Mouse (Mus musculus) liver, embryonic 13.5 days (tissue): ENCODE results near the gene St7. TPM values are rescaled to one million over a fixed set of nuclear protein-coding genes. Genes with fewer than 3 reads are reported as not detected.

Source experiments
- ATAC-seq: fragments of 200-750 bp; cut with Nextera tagmentation; 2 replicates; pipeline ENCODE4 v1.8.0; 2017; ENCODE audit warnings: low read depth, mild to moderate bottlenecking, moderate number of reproducible peaks, moderate library complexity
- DNase-seq: peaks from one replicate; pipeline ENCODE4 v3.0.0; 2022
- H3K27ac ChIP-seq: fragments of 300-500 bp; sonication (generic); 2 replicates; pipeline ENCODE4 v1.5.1; 2015; ENCODE audit warnings: moderate library complexity, mild to moderate bottlenecking, inconsistent platforms
- H3K27me3 ChIP-seq: fragments of 300-500 bp; sonication (generic); 2 replicates; pipeline ENCODE4 v1.6.1; 2015; ENCODE audit warnings: mild to moderate bottlenecking, inconsistent platforms
- H3K36me3 ChIP-seq: fragments of 300-500 bp; sonication (generic); 2 replicates; pipeline ENCODE4 v1.6.1; 2015; ENCODE audit warnings: mild to moderate bottlenecking, inconsistent platforms
- H3K4me1 ChIP-seq: fragments of 300-500 bp; sonication (generic); replicated peaks from 2 replicates; pipeline ENCODE4 v1.6.1; 2015; ENCODE audit warnings: inconsistent platforms
- H3K4me2 ChIP-seq: fragments of 300-500 bp; sonication (generic); 2 replicates; pipeline ENCODE4 v1.6.1; 2015; ENCODE audit warnings: inconsistent platforms, mild to moderate bottlenecking, moderate library complexity
- H3K4me3 ChIP-seq: fragments of 300-500 bp; sonication (generic); replicated peaks from 2 replicates; pipeline ENCODE4 v1.5.1; 2015; ENCODE audit warnings: mild to moderate bottlenecking, inconsistent platforms
- H3K9ac ChIP-seq: fragments of 300-500 bp; sonication (generic); 2 replicates; pipeline ENCODE4 v1.6.1; 2015; ENCODE audit warnings: mild to moderate bottlenecking, inconsistent platforms
- H3K9me3 ChIP-seq: fragments of 300-500 bp; sonication (generic); replicated peaks from 2 replicates; pipeline ENCODE4 v1.6.1; 2016; ENCODE audit warnings: inconsistent platforms
- WGBS: fragments of 180-500 bp; shearing (Covaris S2); methylation state at CpG from one replicate; pipeline ENCODE4 v1.1.7; 2015; ENCODE audit not compliant: insufficient replicate concordance; 5-methylcytosine and 5-hydroxymethylcytosine counted together
- polyA plus RNA-seq: library from polyadenylated mRNA; unstranded; fragments of >200 nt; fragmentation: Nextera tagmentation; extraction: Ambion mirVana; gene quantifications from 2 replicates; pipeline ENCODE4 v1.2.1, GENCODE M21; 2015

Gene St7
- polyA plus RNA-seq, 1 experiment from 2014 or later, result 11.8 TPM

- no peak overlapping the region for H3K9ac ChIP-seq
- no peak overlapping the region for H3K4me2 ChIP-seq
- H3K27ac ChIP-seq, result no peak overlapping the region
- no peaks in the 10 kb centered on the region for H3K27me3 ChIP-seq
- H3K9me3 ChIP-seq, result no peaks in the 10 kb centered on the region
- no peak for ATAC-seq
- H3K36me3 ChIP-seq, result no peaks in the 10 kb centered on the region
- DNase-seq, result no peak
- 47% methylated on average over 1 of the region's 1 CpGs for WGBS
- H3K4me3 ChIP-seq, result no peak overlapping the region
- no peaks in the 10 kb centered on the region for H3K4me1 ChIP-seq
Observed at GRCm38 (mm10) chr6:17968467-17969144, 275.9 kb downstream of the St7 start.

GRCm38 (mm10) chr6:17969815-17970214, 277.1 kb downstream of the St7 start:
- no peak for ATAC-seq
- Histone ChIP-seq H3K9me3 (no peaks in the 10 kb centered on the region), H3K4me1 (no peaks in the 10 kb centered on the region)

DNA sequence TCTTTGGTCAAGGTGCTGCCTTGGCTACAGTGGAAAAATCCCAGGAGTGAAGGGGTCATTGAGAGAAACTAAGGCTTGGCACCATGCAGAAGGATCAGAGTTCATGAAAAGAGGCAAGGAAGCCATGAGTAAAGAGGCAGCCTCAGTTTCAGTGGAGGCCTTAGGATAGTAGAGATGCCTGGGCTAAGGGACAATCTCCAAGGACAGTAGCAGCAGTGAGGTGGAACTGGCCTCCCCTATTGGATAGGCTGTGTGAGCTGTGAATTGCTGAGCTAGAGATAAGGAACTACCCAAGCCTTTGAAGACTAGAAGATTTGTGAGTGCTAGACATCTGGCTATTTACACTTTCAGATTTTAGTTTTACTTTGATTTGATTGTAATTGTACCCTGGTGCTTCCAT, 278.7 kb downstream of the St7 start:
- Histone ChIP-seq H3K9ac (no peak overlapping the region), H3K9me3 (no peaks in the 10 kb centered on the region), H3K27ac (no peak overlapping the region), H3K4me1 (no peaks in the 10 kb centered on the region), H3K4me2 (no peak overlapping the region), H3K27me3 (no peaks in the 10 kb centered on the region), H3K4me3 (no peak overlapping the region), H3K36me3 (no peaks in the 10 kb centered on the region)
- ATAC-seq, result no peak
- no peak for DNase-seq

More at GRCm38 (mm10) chr6:17969815-17970214, 277.1 kb downstream of the St7 start:
- H3K36me3 ChIP-seq, result no peaks in the 10 kb centered on the region
- no peak overlapping the region for H3K27ac ChIP-seq
- WGBS, result 9% methylated on average over 1 of the region's 1 CpGs
- DNase-seq, result no peak
- no peaks in the 10 kb centered on the region for H3K27me3 ChIP-seq
- H3K9ac ChIP-seq, result no peak overlapping the region
- H3K4me2 ChIP-seq, result no peak overlapping the region
- no peak overlapping the region for H3K4me3 ChIP-seq

GRCm38 (mm10) chr6:17974416-17974815, 281.7 kb downstream of the St7 start:
- Histone ChIP-seq H3K27me3 (no peaks in the 10 kb centered on the region), H3K4me3 (no peak overlapping the region), H3K4me1 (no peaks in the 10 kb centered on the region), H3K9me3 (no peaks in the 10 kb centered on the region), H3K36me3 (no peaks in the 10 kb centered on the region), H3K9ac (no peak overlapping the region), H3K27ac (no peak overlapping the region), H3K4me2 (no peak overlapping the region)
- 79% methylated on average over 3 of the region's 3 CpGs for WGBS
- DNase-seq (no peak), ATAC-seq (no peak)

DNA sequence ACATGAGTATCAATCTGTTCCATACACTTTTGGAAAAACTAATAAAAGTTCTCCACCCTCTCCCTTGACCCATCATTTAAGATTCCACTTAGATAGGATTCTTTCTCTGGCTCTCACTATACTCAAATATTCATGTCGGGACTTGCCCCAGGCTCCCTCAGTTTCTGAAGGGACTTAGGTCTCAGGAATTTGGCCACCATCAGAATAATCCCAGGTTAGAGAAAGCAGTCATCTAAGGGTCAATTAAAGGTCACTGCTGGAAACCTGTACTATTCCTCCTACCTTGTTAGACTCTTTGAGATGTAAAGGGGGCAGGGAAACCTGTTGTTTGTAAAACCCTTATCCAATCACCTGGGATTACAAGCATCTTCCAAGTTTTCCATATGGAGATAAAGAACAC, 284.4 kb downstream of the St7 start:
- 43% methylated on average over 1 of the region's 1 CpGs for WGBS

DNA sequence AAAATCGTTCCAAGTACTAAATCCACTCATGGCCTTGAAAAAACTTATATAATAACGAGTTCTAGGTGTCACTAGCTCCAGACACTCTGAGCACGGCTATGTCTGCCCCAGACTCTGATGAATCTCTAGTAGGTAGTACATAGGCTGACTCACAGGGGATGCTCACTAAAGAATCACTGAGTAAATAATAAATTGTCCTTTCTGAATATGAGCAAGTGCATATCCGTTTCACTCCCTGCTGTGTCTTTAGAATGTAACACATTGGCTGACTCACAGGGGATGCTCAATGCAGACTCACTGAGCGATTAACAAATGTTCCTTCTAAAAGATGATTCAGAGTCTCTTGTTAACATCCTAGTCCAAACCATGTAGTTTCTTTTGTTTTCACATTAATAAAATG, 285.6 kb downstream of the St7 start:
- Histone ChIP-seq H3K4me3 (no peak overlapping the region), H3K27ac (no peak overlapping the region), H3K4me1 (no peaks in the 10 kb centered on the region), H3K9ac (no peak overlapping the region), H3K9me3 (no peaks in the 10 kb centered on the region), H3K36me3 (no peaks in the 10 kb centered on the region), H3K27me3 (no peaks in the 10 kb centered on the region), H3K4me2 (no peak overlapping the region)
- DNase-seq (no peak), ATAC-seq (no peak)
- WGBS, result 64% methylated on average over 5 of the region's 5 CpGs

More for the DNA sequence above, 284.4 kb downstream of the St7 start:
- DNase-seq (no peak), ATAC-seq (no peak)
- Histone ChIP-seq H3K27ac (no peak overlapping the region), H3K4me1 (no peaks in the 10 kb centered on the region), H3K36me3 (no peaks in the 10 kb centered on the region), H3K4me2 (no peak overlapping the region), H3K27me3 (no peaks in the 10 kb centered on the region), H3K4me3 (no peak overlapping the region), H3K9me3 (no peaks in the 10 kb centered on the region), H3K9ac (no peak overlapping the region)

GRCm38 (mm10) chr6:17978881-17979280, 286.1 kb downstream of the St7 start:
- Histone ChIP-seq H3K9me3 (no peaks in the 10 kb centered on the region), H3K36me3 (no peaks in the 10 kb centered on the region), H3K4me2 (no peak overlapping the region), H3K27ac (no peak overlapping the region), H3K4me3 (no peak overlapping the region), H3K9ac (no peak overlapping the region), H3K27me3 (no peaks in the 10 kb centered on the region), H3K4me1 (no peaks in the 10 kb centered on the region)
- 61% methylated on average over 3 of the region's 3 CpGs for WGBS
- ATAC-seq, result no peak
- no peak for DNase-seq

- H3K4me1 ChIP-seq, result no peaks in the 10 kb centered on the region
- no peaks in the 10 kb centered on the region for H3K9me3 ChIP-seq
- H3K36me3 ChIP-seq, result no peaks in the 10 kb centered on the region
- no peak overlapping the region for H3K4me2 ChIP-seq
- no peaks in the 10 kb centered on the region for H3K27me3 ChIP-seq
- H3K27ac ChIP-seq, result no peak overlapping the region
- ATAC-seq, result no peak
- H3K9ac ChIP-seq, result no peak overlapping the region
- H3K4me3 ChIP-seq, result no peak overlapping the region
- no peak for DNase-seq
- 39% methylated on average over 1 of the region's 1 CpGs for whole genome bisulfite sequencing
Observed at GRCm38 (mm10) chr6:17979361-17979760, 286.6 kb downstream of the St7 start.

DNA sequence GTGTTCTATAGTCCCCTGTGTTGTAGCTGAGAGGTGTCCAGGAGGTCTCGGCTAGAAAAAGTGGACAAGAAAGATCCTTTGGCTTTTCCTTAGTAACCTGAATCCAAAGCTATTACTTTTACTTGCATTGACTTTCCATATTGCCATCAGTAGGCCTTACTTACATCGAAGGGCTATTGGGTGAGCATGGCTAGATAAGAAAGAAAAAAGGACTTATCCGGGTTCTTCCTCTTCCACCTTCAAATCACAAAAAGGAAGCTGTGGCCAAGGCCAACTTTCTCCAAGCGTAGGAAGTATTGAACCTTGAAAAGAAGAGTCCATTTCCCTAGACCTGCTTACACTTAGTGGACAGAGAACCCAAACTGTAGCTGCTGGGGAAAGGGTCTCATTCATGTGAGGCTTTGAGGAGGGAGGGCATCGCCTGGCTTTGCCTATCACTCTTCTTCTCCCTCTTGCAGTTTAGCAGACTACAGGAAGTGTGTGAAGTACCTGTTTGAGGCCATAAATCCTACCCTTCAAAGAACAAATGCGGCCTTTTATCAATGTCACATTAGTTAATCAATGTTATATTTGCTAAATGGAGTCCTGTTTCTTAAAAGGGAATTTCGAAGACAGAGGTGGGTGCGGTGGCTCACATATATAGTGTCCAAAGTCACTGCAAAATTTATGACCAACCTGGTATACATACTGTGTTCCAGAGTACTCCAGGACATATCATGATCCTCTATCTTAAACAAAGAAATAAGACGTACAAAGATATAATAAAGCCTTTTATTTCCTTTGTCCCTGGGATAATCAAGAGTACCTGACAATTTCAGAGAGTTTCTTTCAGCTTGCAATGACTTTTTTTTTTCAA, 297.7 kb downstream of the St7 start:
- no peak overlapping the region for H3K27ac ChIP-seq
- H3K36me3 ChIP-seq, result no peaks in the 10 kb centered on the region
- no peak overlapping the region for H3K4me2 ChIP-seq
- H3K4me3 ChIP-seq, result no peak overlapping the region
- 59% methylated on average over 9 of the region's 9 CpGs for WGBS
- ATAC-seq (no peak), DNase-seq (no peak)
- H3K27me3 ChIP-seq, result no peaks in the 10 kb centered on the region
- no peaks in the 10 kb centered on the region for H3K4me1 ChIP-seq
- no peaks in the 10 kb centered on the region for H3K9me3 ChIP-seq
- no peak overlapping the region for H3K9ac ChIP-seq

DNA sequence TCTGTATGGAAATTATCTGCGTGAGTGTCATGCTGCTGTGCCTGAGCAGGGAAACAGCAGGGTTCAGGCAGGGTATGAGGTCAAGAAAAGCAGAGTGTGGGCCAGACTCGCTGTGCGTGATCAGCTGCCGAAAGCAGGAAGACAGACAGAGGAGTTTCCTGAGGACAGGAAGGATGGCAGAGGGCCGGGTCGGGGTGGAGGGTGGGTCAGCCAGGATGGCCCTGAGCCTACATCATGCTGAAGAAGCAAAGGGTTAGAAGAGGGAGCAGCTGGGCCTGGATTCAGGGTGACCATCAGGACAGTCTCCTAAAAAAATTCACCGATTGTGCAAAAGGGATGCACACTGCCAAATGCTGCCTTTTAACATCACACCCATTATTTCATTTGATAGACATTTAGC, 298.9 kb downstream of the St7 start:
- H3K4me1 ChIP-seq, result no peaks in the 10 kb centered on the region
- DNase-seq (no peak), ATAC-seq (no peak)
- no peak overlapping the region for H3K27ac ChIP-seq
- WGBS, result 40% methylated on average over 7 of the region's 7 CpGs
- H3K9ac ChIP-seq, result no peak overlapping the region
- H3K4me2 ChIP-seq, result no peak overlapping the region
- no peaks in the 10 kb centered on the region for H3K9me3 ChIP-seq
- H3K4me3 ChIP-seq, result no peak overlapping the region
- H3K27me3 ChIP-seq, result no peaks in the 10 kb centered on the region
- no peaks in the 10 kb centered on the region for H3K36me3 ChIP-seq
